Mouse (Mus musculus): Measurements from ENCODE around the gene Rnf130. TPM values are rescaled to one million over a fixed set of nuclear protein-coding genes. Genes with fewer than 3 reads are reported as not detected.

Rnf130 gene
- polyA plus RNA-seq, 1 experiment from 2014 or later, result 43.5 TPM

DNA sequence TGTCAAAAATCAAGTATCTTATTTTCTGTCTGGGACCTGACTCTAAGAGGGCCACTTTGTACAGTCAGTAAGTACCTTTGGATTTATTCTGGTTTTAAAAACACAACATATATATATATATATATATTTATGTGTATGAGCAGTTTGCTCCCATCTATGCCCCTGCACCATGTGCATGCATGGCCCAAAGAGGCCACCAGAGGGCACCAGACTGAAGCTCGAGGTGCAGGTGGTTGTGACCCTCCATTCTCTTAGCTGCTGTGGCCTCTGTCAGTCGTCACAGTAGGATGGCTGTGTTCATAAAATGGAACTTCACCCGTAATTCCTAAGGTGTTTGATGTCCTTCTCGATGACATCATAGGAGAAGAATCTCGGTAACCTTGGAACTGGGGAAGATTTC, 89.2 kb downstream of the Rnf130 start:
- no peaks in the 10 kb centered on the region; the same call in 1 of the 2 replicates for H3K36me3 ChIP-seq (ENCODE audit: control insufficient read depth, insufficient read depth, low read length)
- H3K9ac ChIP-seq (replicated peaks; ENCODE audit: low read depth, low read length), result no peak overlapping the region
- peak; percentile 46; the same call in 1 of the 2 replicates for ATAC-seq (ENCODE audit: insufficient number of reproducible peaks, insufficient read depth, low FRiP score, low read depth)
- H3K27me3 ChIP-seq (ENCODE audit: control insufficient read depth, insufficient read depth, low read length), result no peaks in the 10 kb centered on the region
- H3K4me1 ChIP-seq (ENCODE audit: control insufficient read depth, insufficient read depth, low read length), result no peaks in the 10 kb centered on the region
- H3K9me3 ChIP-seq (ENCODE audit: control insufficient read depth, low read depth, low read length), result no peaks in the 10 kb centered on the region
- no peak overlapping the region for H3K4me3 ChIP-seq (ENCODE audit: low read depth, low read length)
- 25% methylated on average over 5 of the region's 5 CpGs for WGBS
- H3K4me2 ChIP-seq (replicated peaks; ENCODE audit: low read depth, low read length), result no peak overlapping the region
- no peak overlapping the region for H3K27ac ChIP-seq (ENCODE audit: low read length)

DNA sequence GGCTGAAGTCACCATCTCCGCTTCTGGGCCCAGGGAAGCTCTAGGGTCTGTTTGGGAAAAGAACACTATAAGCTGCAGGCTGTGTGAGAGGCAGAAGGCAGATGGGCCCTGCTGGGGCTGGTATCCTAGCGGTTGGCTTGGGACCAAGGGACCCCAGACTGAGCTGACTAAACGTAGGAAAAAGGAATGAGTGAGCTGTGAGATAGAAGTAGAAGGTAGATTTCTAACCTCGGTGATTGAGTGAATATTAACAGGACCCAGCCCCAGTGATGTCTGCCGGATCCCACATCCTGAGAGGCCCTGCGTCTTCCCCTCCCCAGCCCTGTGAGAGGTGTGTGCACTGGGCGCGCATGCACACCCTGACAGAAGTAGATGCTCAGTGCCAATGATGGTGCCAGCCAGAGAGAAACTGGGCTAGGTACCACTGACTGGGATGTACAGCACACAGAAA, 97.5 kb downstream of the Rnf130 start:
- H3K9me3 ChIP-seq (ENCODE audit: control insufficient read depth, low read depth, low read length), result no peaks in the 10 kb centered on the region
- WGBS, result 89% methylated on average over 8 of the region's 8 CpGs

DNA sequence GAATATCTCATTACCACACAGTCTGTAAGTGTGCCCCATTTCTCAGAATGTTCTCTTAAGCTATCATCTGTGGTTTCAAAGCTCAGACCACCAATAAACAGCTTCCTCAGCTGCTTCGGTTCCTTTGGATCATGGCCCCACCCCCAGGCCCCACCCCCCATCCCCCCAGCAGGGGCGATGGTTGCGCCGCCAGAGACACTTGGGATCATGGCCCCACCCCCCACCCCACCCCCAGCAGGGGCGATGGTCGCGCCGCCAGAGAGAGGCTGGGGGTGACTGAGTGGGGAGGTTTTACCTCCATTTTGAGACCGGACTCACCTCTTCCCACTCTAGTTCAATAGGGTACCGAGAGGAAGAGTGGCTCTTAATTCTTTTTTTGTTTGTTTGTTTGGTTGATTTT, 102.6 kb downstream of the Rnf130 start:
- Histone ChIP-seq H3K4me2 (replicated peaks; ENCODE audit: low read depth, low read length) (peak overlapping the region; percentile 27; the same call in 1 of the 2 replicates), H3K36me3 (ENCODE audit: control insufficient read depth, insufficient read depth, low read length) (no peaks in the 10 kb centered on the region), H3K4me1 (ENCODE audit: control insufficient read depth, insufficient read depth, low read length) (0 out of 2 replicates have a peak, but pooled peaks cover 5% of the 10 kb centered on the region), H3K27me3 (ENCODE audit: control insufficient read depth, insufficient read depth, low read length) (no peaks in the 10 kb centered on the region), H3K4me3 (ENCODE audit: low read depth, low read length) (no peak overlapping the region), H3K9me3 (ENCODE audit: control insufficient read depth, low read depth, low read length) (no peaks in the 10 kb centered on the region), H3K9ac (replicated peaks; ENCODE audit: low read depth, low read length) (no peak overlapping the region), H3K27ac (ENCODE audit: low read length) (no peak overlapping the region)
- WGBS, result 6% methylated on average over 10 of the region's 10 CpGs
- no peak for ATAC-seq (ENCODE audit: insufficient number of reproducible peaks, insufficient read depth, low FRiP score, low read depth)

More for the DNA sequence above, 97.5 kb downstream of the Rnf130 start:
- Histone ChIP-seq H3K27ac (ENCODE audit: low read length) (no peak overlapping the region), H3K4me2 (replicated peaks; ENCODE audit: low read depth, low read length) (no peak overlapping the region), H3K4me1 (ENCODE audit: control insufficient read depth, insufficient read depth, low read length) (no peaks in the 10 kb centered on the region), H3K9ac (replicated peaks; ENCODE audit: low read depth, low read length) (no peak overlapping the region), H3K27me3 (ENCODE audit: control insufficient read depth, insufficient read depth, low read length) (no peaks in the 10 kb centered on the region), H3K36me3 (ENCODE audit: control insufficient read depth, insufficient read depth, low read length) (no peaks in the 10 kb centered on the region), H3K4me3 (ENCODE audit: low read depth, low read length) (no peak overlapping the region)
- no peak for ATAC-seq (ENCODE audit: insufficient number of reproducible peaks, insufficient read depth, low FRiP score, low read depth)

DNA sequence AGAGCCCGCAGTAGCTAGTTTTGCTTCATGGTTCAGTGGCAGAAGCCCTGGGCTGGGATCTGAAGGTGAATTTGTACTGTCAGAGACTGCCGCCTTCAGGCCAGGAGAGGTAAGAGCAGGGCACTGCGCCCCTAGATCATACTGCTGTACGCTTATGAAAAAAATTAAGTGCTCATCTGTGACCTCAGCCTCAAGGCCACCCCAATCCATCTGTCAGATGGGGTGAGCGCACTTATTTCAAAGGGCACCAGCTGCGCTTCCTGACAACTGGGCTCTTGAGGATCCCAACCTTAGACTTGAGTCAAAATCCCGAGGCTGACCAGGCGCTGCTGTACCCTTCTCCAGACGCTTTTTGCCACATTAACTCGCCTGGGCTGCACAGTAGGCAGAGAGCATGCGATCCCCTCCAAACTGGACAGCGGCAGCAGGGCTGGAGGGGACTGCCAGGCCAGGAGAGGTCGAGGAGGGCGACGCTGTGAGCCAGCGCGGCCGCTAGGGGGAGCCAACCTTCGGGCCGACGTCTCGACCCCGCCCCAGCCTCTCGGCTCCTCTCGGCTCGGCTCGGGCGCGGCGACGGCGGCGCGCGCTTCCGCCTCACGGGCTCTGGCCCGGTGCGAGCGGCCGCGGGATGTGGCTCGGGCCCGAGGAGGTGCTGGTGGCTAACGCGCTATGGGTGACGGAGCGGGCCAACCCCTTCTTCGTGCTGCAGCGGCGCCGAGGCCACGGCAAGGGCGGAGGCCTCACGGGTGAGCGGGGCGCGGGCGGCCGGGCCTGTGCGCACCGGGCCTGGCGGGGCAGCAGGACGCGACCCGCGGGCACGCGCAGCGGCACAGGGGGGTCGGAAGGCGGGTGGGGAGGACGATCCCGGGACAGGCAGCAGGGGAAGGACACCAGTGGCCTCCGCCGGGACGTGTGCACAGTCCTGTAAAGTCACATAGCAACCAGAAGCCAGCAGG, 105.9 kb downstream of the Rnf130 start, which contains the start of gene Tbc1d9b:
Tbc1d9b (plus strand) TSS at position 586 of the 956 bp plus-strand sequence.
- peak; percentile 89 for ATAC-seq (ENCODE audit: insufficient number of reproducible peaks, insufficient read depth, low FRiP score, low read depth)
- peak within 1 kb of the TSS; percentile 71 for H3K27ac ChIP-seq (ENCODE audit: low read length)
- under 1% methylated on average over 77 of the region's 77 CpGs for WGBS
- 0 out of 2 replicates have a peak, but pooled peaks cover 8% of the 10 kb centered on the region for H3K4me1 ChIP-seq (ENCODE audit: control insufficient read depth, insufficient read depth, low read length)
- peak within 1 kb of the TSS; percentile 86 for H3K4me2 ChIP-seq (replicated peaks; ENCODE audit: low read depth, low read length)
- H3K4me3 ChIP-seq (ENCODE audit: low read depth, low read length), result peak within 1 kb of the TSS; percentile 80
- H3K9ac ChIP-seq (replicated peaks; ENCODE audit: low read depth, low read length), result peak within 1 kb of the TSS; percentile 95
- H3K9me3 ChIP-seq (ENCODE audit: control insufficient read depth, low read depth, low read length), result no peaks in the 10 kb centered on the region
- H3K36me3 ChIP-seq (ENCODE audit: control insufficient read depth, insufficient read depth, low read length), result peaks cover 4% of the 10 kb centered on the region; the same call in 1 of the 2 replicates
- no peaks in the 10 kb centered on the region for H3K27me3 ChIP-seq (ENCODE audit: control insufficient read depth, insufficient read depth, low read length)

- Histone ChIP-seq H3K4me1 (ENCODE audit: control insufficient read depth, insufficient read depth, low read length) (0 out of 2 replicates have a peak, but pooled peaks cover 8% of the 10 kb centered on the region), H3K27ac (ENCODE audit: low read length) (no peak overlapping the region), H3K4me2 (replicated peaks; ENCODE audit: low read depth, low read length) (peak overlapping the region; percentile 86), H3K27me3 (ENCODE audit: control insufficient read depth, insufficient read depth, low read length) (no peaks in the 10 kb centered on the region), H3K4me3 (ENCODE audit: low read depth, low read length) (peak overlapping the region; percentile 80), H3K9ac (replicated peaks; ENCODE audit: low read depth, low read length) (peak overlapping the region; percentile 95), H3K9me3 (ENCODE audit: control insufficient read depth, low read depth, low read length) (no peaks in the 10 kb centered on the region), H3K36me3 (ENCODE audit: control insufficient read depth, insufficient read depth, low read length) (peaks cover 9% of the 10 kb centered on the region; the same call in 1 of the 2 replicates)
- no peak for ATAC-seq (ENCODE audit: insufficient number of reproducible peaks, insufficient read depth, low FRiP score, low read depth)
- 13% methylated on average over 10 of the region's 10 CpGs for WGBS
These were observed 106.7 kb downstream of the Rnf130 start for GRCm38 (mm10) chr11:50131801-50132201.

DNA sequence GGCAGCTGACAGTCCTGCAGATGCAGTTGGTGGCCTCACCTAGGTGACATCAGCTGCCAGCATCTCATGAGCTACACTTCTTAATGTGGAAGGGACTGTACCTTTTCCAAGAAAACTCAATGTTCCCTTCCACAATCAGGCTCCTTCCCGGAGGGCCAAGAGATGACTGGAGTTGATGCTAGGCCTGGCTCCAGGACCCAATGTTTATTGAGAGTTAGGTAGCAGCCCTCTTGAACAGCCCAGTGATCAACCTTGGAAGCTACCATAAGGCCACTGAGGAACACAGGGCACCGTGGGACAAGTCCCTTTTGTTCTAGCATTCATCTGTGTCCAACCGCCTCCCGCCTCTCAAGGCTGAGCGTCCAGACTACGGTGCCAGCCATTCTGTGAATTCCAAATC, 107.1 kb downstream of the Rnf130 start:
- no peak overlapping the region for H3K27ac ChIP-seq (ENCODE audit: low read length)
- 0 out of 2 replicates have a peak, but pooled peaks cover 8% of the 10 kb centered on the region for H3K4me1 ChIP-seq (ENCODE audit: control insufficient read depth, insufficient read depth, low read length)
- peaks cover 9% of the 10 kb centered on the region; the same call in 1 of the 2 replicates for H3K36me3 ChIP-seq (ENCODE audit: control insufficient read depth, insufficient read depth, low read length)
- peak overlapping the region; percentile 86 for H3K4me2 ChIP-seq (replicated peaks; ENCODE audit: low read depth, low read length)
- 88% methylated on average over 6 of the region's 6 CpGs for WGBS
- H3K9me3 ChIP-seq (ENCODE audit: control insufficient read depth, low read depth, low read length), result no peaks in the 10 kb centered on the region
- no peaks in the 10 kb centered on the region for H3K27me3 ChIP-seq (ENCODE audit: control insufficient read depth, insufficient read depth, low read length)
- peak overlapping the region; percentile 80 for H3K4me3 ChIP-seq (ENCODE audit: low read depth, low read length)
- peak overlapping the region; percentile 95; the same call in 1 of the 2 replicates for H3K9ac ChIP-seq (replicated peaks; ENCODE audit: low read depth, low read length)
- no peak for ATAC-seq (ENCODE audit: insufficient number of reproducible peaks, insufficient read depth, low FRiP score, low read depth)

DNA sequence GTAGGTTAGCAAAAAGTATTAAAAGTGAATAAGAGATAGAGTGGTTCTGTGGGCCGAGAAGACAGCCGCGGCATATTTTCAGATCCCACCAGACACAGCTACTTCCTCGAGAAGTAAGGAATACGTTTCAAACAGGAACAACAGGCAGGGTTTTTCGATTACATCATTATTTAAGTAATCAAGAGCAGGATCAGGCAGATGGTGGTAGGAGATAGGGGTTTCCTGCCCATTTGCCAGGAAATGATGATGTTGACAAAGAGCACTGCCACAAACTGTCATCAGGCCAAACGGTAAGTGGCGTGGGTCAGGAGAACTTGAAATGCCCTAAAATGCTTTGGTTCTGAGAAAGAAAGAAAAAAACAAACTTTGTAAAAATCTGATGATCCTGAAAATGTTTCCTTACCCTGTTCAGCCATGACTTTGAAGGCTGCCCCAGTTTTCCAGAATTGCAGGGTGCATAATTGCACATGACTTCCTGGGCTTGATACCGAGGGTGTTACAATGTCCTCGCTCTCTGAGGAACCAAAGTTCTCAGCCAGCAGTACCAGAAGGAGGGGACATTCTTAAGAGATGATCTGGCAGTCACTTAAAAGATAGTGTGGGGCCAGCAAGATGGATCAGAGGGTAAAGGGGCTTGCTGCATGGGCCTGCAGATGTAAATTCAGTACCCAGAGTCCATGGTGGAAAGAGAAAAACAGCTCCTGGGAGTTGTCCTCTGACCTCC, 109.2 kb downstream of the Rnf130 start:
- 0 out of 2 replicates have a peak, but pooled peaks cover 8% of the 10 kb centered on the region for H3K4me1 ChIP-seq (ENCODE audit: control insufficient read depth, insufficient read depth, low read length)
- H3K4me3 ChIP-seq (ENCODE audit: low read depth, low read length), result no peak overlapping the region
- H3K36me3 ChIP-seq (ENCODE audit: control insufficient read depth, insufficient read depth, low read length), result peaks cover 14% of the 10 kb centered on the region
- WGBS, result 64% methylated on average over 10 of the region's 10 CpGs
- no peaks in the 10 kb centered on the region for H3K9me3 ChIP-seq (ENCODE audit: control insufficient read depth, low read depth, low read length)
- H3K9ac ChIP-seq (replicated peaks; ENCODE audit: low read depth, low read length), result no peak overlapping the region
- no peak overlapping the region for H3K4me2 ChIP-seq (replicated peaks; ENCODE audit: low read depth, low read length)
- ATAC-seq (ENCODE audit: insufficient number of reproducible peaks, insufficient read depth, low FRiP score, low read depth), result no peak
- H3K27me3 ChIP-seq (ENCODE audit: control insufficient read depth, insufficient read depth, low read length), result no peaks in the 10 kb centered on the region
- H3K27ac ChIP-seq (ENCODE audit: low read length), result no peak overlapping the region

DNA sequence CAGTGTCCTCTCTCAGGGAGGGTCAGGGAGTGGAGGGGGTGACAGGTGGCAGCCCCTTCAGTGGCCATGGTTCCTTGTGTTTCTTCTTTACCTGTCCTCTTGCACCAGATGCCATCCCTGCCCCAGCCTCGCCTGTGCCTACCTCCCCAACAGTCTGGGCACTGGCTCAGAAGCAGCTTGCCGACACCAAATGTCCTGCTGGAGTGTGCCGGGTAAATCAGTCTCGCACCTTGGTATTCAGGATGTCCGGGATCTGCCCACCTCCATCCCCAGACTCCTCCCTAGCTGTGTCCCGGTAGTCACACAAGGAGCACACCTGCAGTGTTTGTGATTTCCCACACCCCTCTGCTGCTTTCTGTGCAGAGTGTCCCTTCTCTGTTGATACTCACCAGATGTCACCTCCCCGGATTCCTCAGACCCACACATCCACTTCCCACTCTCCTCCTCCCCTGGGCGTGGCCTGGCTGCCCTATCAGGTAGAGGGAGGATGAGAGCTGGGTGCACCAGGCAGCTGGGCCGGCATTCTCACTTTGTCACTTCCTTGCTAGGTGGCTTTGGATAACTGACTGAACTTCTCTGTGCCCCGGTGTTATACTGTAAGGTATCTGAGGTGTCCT, 113.2 kb downstream of the Rnf130 start:
- Histone ChIP-seq H3K27ac (ENCODE audit: low read length) (no peak overlapping the region), H3K27me3 (ENCODE audit: control insufficient read depth, insufficient read depth, low read length) (no peaks in the 10 kb centered on the region), H3K4me1 (ENCODE audit: control insufficient read depth, insufficient read depth, low read length) (0 out of 2 replicates have a peak, but pooled peaks cover 3% of the 10 kb centered on the region), H3K9me3 (ENCODE audit: control insufficient read depth, low read depth, low read length) (no peaks in the 10 kb centered on the region), H3K36me3 (ENCODE audit: control insufficient read depth, insufficient read depth, low read length) (peaks cover 30% of the 10 kb centered on the region), H3K4me3 (ENCODE audit: low read depth, low read length) (no peak overlapping the region), H3K4me2 (replicated peaks; ENCODE audit: low read depth, low read length) (no peak overlapping the region), H3K9ac (replicated peaks; ENCODE audit: low read depth, low read length) (no peak overlapping the region)
- ATAC-seq (ENCODE audit: insufficient number of reproducible peaks, insufficient read depth, low FRiP score, low read depth), result no peak
- WGBS, result 42% methylated on average over 10 of the region's 10 CpGs
